ENCODE assay signal across 8 mouse cellular contexts in the genomic region with DNA sequence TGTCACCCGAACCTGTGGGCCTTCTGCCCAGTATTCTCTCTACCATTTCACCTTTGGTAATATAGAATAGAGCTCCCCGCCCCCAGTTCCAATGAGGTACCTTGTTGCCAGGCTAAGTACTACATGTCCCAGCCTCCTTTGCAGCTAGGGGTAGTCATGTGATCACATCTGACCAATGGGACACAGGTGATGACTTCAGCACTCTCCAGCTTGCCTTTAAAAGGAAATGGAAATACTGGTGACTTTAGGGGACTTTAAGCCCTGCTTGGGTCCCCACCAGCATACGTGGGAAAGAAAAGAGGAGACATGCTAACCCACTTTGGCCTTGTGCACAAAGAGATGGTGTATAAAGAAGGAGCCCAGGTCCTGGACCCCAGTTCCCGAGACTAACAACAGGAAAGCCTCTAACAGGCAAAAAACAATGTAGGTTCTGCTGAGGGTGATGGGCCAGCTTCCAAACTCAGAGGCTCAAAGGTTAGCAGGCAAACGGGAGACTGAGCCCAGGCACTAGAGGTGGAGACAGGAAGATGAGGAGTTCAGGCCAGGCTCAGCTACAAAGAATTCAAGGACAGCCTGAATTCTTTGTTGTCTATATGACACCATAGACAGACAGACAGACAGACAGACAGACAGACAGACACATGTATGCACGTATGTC.
DNase-seq lines count a peak whose midpoint lies in the region; ATAC-seq and TF ChIP-seq lines count a peak whose summit lies in the region.

No protein-coding gene starts in this region.

- peak; percentile 79 for DNase-seq in stomach, postnatal 0 days (ENCODE audit: low spot score)

- peaks cover 6% of the 10 kb centered on the region for H3K9me3 ChIP-seq in heart, embryonic 12.5 days (replicated peaks)
- peaks cover 3% of the 10 kb centered on the region for H3K9me3 ChIP-seq in kidney, embryonic 14.5 days (ENCODE audit: control insufficient read depth, low read length)
- H3K9me3 ChIP-seq in liver, embryonic 12.5 days (replicated peaks) = no peaks in the 10 kb centered on the region
- H3K9me3 ChIP-seq in stomach, postnatal 0 days (ENCODE audit: control insufficient read depth, low read length) = no peaks in the 10 kb centered on the region

- TF ChIP-seq CTCF in bone marrow macrophage, adult 2 months (IDR thresholded peaks at IDR 0.05; ENCODE audit: low read depth, low read length) = no peak
- TF ChIP-seq CTCF in stomach, postnatal 0 days (IDR thresholded peaks at IDR 0.05; ENCODE audit: low read depth) = no peak

- H3ac ChIP-seq in myocyte (ENCODE audit: control insufficient read depth, insufficient read length) = no peak overlapping the region

- no peak overlapping the region for H3K4me3 ChIP-seq in bone marrow macrophage, adult 2 months (ENCODE audit: insufficient read depth, low read length)
- no peak overlapping the region for H3K4me3 ChIP-seq in heart, embryonic 12.5 days
- no peak overlapping the region for H3K4me3 ChIP-seq in kidney, embryonic 14.5 days (ENCODE audit: low read length)
- H3K4me3 ChIP-seq in liver, embryonic 12.5 days = no peak overlapping the region
- no peak overlapping the region for H3K4me3 ChIP-seq in myocyte
- no peak overlapping the region for H3K4me3 ChIP-seq in stomach, postnatal 0 days (ENCODE audit: low read depth, low read length)

- 28% methylated on average over 6 of the region's 6 CpGs for WGBS in heart, embryonic 12.5 days
- 31% methylated on average over 6 of the region's 6 CpGs for WGBS in kidney, embryonic 14.5 days
- 25% methylated on average over 6 of the region's 6 CpGs for WGBS in liver, embryonic 12.5 days (ENCODE audit: insufficient replicate concordance)
- WGBS in stomach, postnatal 0 days = 26% methylated on average over 6 of the region's 6 CpGs

- peak overlapping the region; percentile 17 for H3K4me2 ChIP-seq in heart, embryonic 12.5 days
- 0 out of 2 replicates have a peak overlapping the region, but pooled peaks have one; percentile 19 for H3K4me2 ChIP-seq in kidney, embryonic 14.5 days (replicated peaks; ENCODE audit: low read depth, low read length)
- H3K4me2 ChIP-seq in liver, embryonic 12.5 days = peak overlapping the region; percentile 32
- peak overlapping the region; percentile 48 for H3K4me2 ChIP-seq in myocyte (ENCODE audit: low read depth)
- H3K4me2 ChIP-seq in stomach, postnatal 0 days (replicated peaks; ENCODE audit: low read depth) = 0 out of 2 replicates have a peak overlapping the region, but pooled peaks have one; percentile 11

- ATAC-seq in CD4-positive, CD25-positive, alpha-beta regulatory T cell, adult 4 months = peak; percentile 100
- peak; percentile 59; the same call in 1 of the 2 replicates for ATAC-seq in erythroid progenitor cell, adult 5-6 weeks (replicated peaks; ENCODE audit: low FRiP score, poor library complexity, severe bottlenecking)
- peak; percentile 84 for ATAC-seq in heart, embryonic 12.5 days (ENCODE audit: insufficient number of reproducible peaks, low FRiP score)
- ATAC-seq in kidney, embryonic 14.5 days (ENCODE audit: low FRiP score, low TSS enrichment) = peak; percentile 62
- ATAC-seq in liver, embryonic 12.5 days = peak; percentile 65
- peak; percentile 85 for ATAC-seq in stomach, postnatal 0 days (ENCODE audit: low FRiP score, low TSS enrichment)

- H3K27ac ChIP-seq in bone marrow macrophage, adult 2 months (ENCODE audit: insufficient read depth, low read depth, low read length) = peak overlapping the region; percentile 47
- peak overlapping the region; percentile 81 for H3K27ac ChIP-seq in heart, embryonic 12.5 days (ENCODE audit: poor library complexity, severe bottlenecking)
- peak overlapping the region; percentile 60; the same call in 1 of the 2 replicates for H3K27ac ChIP-seq in kidney, embryonic 14.5 days (ENCODE audit: low read depth, low read length)
- peak overlapping the region; percentile 61 for H3K27ac ChIP-seq in liver, embryonic 12.5 days
- peak overlapping the region; percentile 85 for H3K27ac ChIP-seq in stomach, postnatal 0 days (replicated peaks)

- peak overlapping the region; percentile 37; the same call in 1 of the 2 replicates for H3K9ac ChIP-seq in heart, embryonic 12.5 days
- H3K9ac ChIP-seq in kidney, embryonic 14.5 days (ENCODE audit: low read depth, low read length) = no peak overlapping the region
- H3K9ac ChIP-seq in liver, embryonic 12.5 days = peak overlapping the region; percentile 13; the same call in 1 of the 2 replicates
- peak overlapping the region; percentile 38; the same call in 1 of the 2 replicates for H3K9ac ChIP-seq in stomach, postnatal 0 days (ENCODE audit: low read length)

- H3K79me2 ChIP-seq in myocyte (ENCODE audit: control insufficient read depth, insufficient read depth) = no peaks in the 10 kb centered on the region

- TF ChIP-seq POLR2A in bone marrow macrophage, adult 2 months (IDR thresholded peaks at IDR 0.05; ENCODE audit: borderline replicate concordance, low read depth, low read length) = no peak
- TF ChIP-seq POLR2A in myocyte (IDR thresholded peaks at IDR 0.05; ENCODE audit: insufficient read length, low read depth) = no peak

- H3K36me3 ChIP-seq in heart, embryonic 12.5 days = no peaks in the 10 kb centered on the region
- no peaks in the 10 kb centered on the region for H3K36me3 ChIP-seq in kidney, embryonic 14.5 days (ENCODE audit: control insufficient read depth, insufficient read depth, low read length)
- H3K36me3 ChIP-seq in liver, embryonic 12.5 days = no peaks in the 10 kb centered on the region
- H3K36me3 ChIP-seq in myocyte (ENCODE audit: control insufficient read depth, insufficient read depth) = no peaks in the 10 kb centered on the region
- no peaks in the 10 kb centered on the region for H3K36me3 ChIP-seq in stomach, postnatal 0 days (ENCODE audit: control insufficient read depth, insufficient read depth, low read length)

- peaks cover 8% of the 10 kb centered on the region for H3K4me1 ChIP-seq in bone marrow macrophage, adult 2 months (ENCODE audit: control insufficient read depth, insufficient read depth, low read length)
- H3K4me1 ChIP-seq in heart, embryonic 12.5 days (replicated peaks) = peaks cover 58% of the 10 kb centered on the region
- peaks cover 20% of the 10 kb centered on the region; the same call in 1 of the 2 replicates for H3K4me1 ChIP-seq in kidney, embryonic 14.5 days (ENCODE audit: control insufficient read depth, insufficient read depth, low read length)
- H3K4me1 ChIP-seq in liver, embryonic 12.5 days = peaks cover 8% of the 10 kb centered on the region; the same call in 1 of the 2 replicates
- H3K4me1 ChIP-seq in stomach, postnatal 0 days (replicated peaks; ENCODE audit: control insufficient read depth, insufficient read depth) = peaks cover 4% of the 10 kb centered on the region

- TF ChIP-seq EP300 in stomach, postnatal 0 days (optimal IDR thresholded peaks at IDR 0.05) = no peak

- H3K27me3 ChIP-seq in heart, embryonic 12.5 days (replicated peaks) = no peaks in the 10 kb centered on the region
- no peaks in the 10 kb centered on the region for H3K27me3 ChIP-seq in kidney, embryonic 14.5 days (ENCODE audit: control insufficient read depth, insufficient read depth, low read length)
- H3K27me3 ChIP-seq in liver, embryonic 12.5 days (replicated peaks) = peaks cover 8% of the 10 kb centered on the region; the same call in 1 of the 2 replicates
- no peaks in the 10 kb centered on the region for H3K27me3 ChIP-seq in myocyte (ENCODE audit: control insufficient read depth, insufficient read depth, insufficient read length)
- no peaks in the 10 kb centered on the region for H3K27me3 ChIP-seq in stomach, postnatal 0 days (ENCODE audit: control insufficient read depth, insufficient read depth, low read length)

TF ChIP-seq in myocyte, 11 proteins besides CTCF, POLR2A, EP300 and RAD21:
- TF ChIP-seq CEBPB (IDR thresholded peaks at IDR 0.05; ENCODE audit: insufficient read depth, poor library complexity, severe bottlenecking) = no peak
- no peak for TF ChIP-seq E2F4 (IDR thresholded peaks at IDR 0.05; ENCODE audit: insufficient read depth)
- TF ChIP-seq MAX (IDR thresholded peaks at IDR 0.05; ENCODE audit: low read depth) = no peak
- TF ChIP-seq TCF12 (IDR thresholded peaks at IDR 0.05; ENCODE audit: insufficient read depth, poor library complexity, severe bottlenecking) = no peak
- TF ChIP-seq REST (IDR thresholded peaks at IDR 0.05; ENCODE audit: insufficient read depth, insufficient read length) = no peak
- TF ChIP-seq SRF (IDR thresholded peaks at IDR 0.05; ENCODE audit: control insufficient read depth, insufficient read length, low read depth) = peak; percentile 96
- TF ChIP-seq MYOD1 (IDR thresholded peaks at IDR 0.05; ENCODE audit: control insufficient read depth in 1 of 3, insufficient read length in 2 of 3, low read depth in 2 of 3) = no peak
- peak; percentile 99 for TF ChIP-seq USF1 (IDR thresholded peaks at IDR 0.05; ENCODE audit: low read depth)
